Mouse (Mus musculus) brain, embryonic 18.5 days (tissue): ENCODE measurements at regions not wholly inside any gene's neighbourhood (a gene's known extent, or its start where the extent isn't known, plus 50 kb on each side); places are given as distances from the start of the nearest gene placed in this dataset.
A peak's percentile ranks its signal among the peaks of the same experiment; 100 is the strongest.

Experiments
- DNase-seq: peaks from one replicate; pipeline ENCODE4 v3.0.0-alpha.2; 2012; ENCODE audit warnings: low read depth, low spot score

DNA sequence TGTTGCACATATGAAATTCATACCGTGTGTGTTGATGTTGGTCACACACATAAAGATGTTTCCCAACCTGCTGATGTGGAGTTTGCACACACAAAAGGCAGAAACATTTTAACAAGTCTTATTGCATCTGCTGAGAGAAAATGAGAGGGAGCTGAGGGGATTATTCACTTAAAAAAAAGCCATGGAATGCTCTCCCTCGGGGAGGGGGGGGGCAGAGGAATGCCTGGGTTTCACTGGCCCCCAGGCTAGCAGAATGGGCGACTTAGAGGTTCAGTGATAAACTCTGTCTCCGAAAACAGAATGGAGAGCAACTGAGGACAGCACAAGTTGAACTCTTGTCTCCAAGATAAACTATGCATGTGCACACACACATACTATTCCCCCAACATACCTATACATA is 392.4 kb upstream of the Id4 start:
- no peak for DNase-seq

DNA sequence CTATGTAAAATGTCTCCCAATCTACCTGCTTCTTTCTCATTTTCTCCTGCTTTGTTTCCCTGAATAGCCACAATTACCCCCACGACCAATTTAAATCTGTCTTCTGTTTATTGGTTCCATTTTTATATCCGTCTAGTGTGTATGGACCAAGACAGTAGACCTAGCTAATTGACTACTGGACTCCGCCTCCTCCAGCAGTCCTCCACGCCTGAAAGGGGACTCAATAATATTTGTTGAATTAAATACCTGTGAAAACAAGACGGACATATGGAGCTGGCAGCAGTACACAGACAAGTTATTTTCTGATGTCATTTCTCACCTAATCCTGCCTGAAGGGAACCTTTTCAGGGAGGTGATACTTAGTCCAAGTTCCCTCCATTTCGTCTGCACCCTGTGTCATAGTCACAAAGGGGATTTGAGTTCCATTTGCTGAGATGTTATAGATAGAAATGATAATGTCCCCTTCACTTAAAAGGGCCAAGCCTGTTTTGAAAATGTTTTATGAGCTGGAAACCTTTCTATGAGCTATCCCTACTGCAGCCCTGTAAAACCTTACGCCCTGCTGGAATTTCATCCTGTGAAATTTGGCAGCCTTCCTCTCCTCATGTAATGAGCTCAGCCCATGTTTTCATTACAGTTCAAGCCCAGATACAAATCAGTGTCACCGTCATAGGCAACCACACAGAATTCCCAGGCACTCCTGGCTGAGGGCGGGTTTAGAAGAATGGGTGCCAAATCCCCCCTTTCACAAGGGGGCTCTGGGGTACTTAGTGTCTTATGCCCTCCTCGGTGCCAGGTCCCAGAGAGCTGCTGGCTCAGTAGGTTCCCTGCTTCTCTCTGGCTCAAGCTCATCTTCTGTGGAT is 391.1 kb upstream of the Id4 start:
- DNase-seq: no peak

DNA sequence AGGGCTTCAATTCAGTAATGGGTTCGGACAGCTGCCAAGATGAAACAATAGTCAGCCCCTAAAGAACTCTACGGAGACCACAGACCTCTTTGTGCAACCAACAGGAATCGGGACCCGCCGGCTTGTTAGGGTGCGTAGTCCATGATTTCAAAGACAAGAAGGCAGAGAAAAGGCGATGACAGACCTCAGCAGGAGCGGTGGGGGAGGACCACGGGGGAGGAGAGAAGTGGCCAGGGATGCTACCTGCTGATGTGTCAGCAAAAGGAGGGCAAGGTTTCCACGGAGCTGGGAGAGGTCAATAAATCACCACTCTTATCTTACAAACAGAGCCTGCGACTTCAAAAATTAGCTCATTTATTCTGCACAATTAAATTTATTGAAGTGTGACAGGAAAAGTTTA is 388.4 kb upstream of the Id4 start:
- no peak for DNase-seq

DNA sequence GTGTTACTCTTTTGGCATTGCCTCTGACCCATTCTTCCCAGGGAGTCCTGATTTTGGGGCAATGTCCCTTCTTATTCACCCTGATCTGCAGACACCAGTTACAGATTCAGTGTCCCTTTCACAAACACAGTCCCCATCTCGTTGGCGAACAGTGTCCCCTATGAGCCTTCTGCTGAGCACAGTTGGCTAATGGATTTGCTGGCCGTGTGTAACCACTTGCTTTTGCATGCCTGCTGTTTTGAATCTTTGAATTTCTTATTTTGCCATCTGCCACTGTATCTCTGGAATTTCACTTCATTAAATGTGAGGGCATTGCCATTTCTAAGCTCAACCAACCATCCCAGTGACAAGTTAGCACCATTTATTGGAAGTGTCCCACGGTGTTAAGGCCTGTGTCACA is 368.5 kb upstream of the Id4 start:
- DNase-seq: no peak

DNA sequence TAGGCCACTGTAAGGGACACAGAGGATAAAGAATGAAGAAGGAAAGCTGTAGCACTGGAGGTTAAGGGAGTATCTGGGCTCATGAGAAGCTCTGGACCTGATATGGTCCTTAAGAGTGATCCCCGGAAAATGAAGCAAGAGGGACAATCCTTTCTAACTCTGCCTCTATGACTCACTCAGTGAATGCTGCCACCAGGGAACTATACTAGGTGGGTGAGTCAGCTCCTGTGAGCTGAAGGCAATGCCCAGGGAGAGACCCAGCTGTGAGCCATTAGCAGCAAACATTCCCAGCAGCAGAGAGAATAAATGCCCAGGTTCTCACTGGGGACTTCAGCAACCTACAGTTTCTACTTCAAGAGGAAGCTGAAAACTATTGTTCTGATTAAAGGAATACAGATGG is 366.7 kb upstream of the Id4 start:
- DNase-seq: no peak

DNA sequence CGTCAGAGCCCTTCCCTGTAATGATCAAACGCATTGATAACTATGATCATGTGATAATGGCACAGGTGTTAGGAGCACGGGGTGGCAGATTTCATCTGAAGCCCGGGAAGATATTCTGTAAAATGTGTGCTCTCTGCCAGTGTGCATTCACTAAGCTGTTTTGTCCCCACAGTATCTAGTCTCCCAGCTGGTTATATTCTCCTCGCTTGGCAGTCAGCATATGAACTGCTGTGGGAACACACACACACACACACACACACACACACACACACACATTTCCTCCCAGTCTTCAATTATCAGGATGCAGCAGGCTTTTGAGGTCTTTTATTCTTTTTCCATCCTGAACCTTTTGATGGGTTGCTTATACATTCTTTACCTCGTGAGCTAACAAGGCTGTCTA is 365.8 kb upstream of the Id4 start:
- no peak for DNase-seq

DNA sequence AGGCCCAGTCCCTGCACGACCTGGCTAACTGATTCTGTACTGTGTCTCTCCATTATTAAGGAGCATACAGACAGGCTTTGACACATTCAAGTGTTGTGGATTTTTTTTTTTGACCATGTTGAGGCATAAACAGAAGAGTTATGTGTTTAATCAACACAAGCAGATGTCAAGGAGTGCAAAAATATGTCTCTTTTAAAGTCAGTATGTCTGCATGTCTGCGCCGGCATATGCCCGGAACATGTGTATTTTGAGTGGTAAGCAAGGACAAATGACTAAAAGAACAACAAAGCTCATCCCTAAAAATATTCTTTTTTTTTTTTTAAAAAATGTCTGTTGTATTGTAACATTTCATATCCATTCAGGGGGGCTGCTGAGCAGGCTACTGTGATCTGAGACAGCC is 364.4 kb upstream of the Id4 start:
- peak; percentile 47 for DNase-seq

DNA sequence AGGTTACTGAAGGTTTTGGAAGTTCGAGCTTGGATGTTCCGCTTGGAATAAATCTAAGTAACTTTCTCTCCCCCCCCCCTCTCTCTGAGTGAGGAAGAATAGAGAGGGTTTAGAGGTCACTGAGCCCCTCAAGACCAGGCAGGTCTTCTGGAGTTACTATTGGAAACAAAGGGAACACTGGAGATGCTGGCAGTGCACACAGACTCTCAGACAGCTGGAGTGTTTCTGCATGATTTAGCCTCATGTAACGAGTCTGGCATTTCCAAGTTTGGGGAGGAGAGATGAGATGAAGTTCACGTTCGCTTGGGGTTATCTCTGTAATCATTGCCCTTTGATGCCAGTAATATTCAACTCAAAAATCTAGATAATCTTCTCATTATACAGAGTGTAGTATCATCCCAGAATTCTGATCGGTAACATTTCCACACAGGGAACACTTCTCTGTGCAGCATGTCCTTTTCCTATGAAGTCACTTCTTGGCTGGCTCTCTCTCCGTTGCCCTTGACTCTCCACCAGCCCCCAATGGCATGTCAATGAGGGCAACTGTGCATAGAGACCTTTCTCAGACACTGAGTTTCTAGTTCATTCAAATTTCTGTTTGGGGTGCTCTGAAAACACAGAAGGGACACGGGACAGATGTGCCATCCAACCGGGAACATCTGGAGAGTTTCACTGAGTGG is 351.0 kb upstream of the Id4 start:
- peak; percentile 26 for DNase-seq

DNA sequence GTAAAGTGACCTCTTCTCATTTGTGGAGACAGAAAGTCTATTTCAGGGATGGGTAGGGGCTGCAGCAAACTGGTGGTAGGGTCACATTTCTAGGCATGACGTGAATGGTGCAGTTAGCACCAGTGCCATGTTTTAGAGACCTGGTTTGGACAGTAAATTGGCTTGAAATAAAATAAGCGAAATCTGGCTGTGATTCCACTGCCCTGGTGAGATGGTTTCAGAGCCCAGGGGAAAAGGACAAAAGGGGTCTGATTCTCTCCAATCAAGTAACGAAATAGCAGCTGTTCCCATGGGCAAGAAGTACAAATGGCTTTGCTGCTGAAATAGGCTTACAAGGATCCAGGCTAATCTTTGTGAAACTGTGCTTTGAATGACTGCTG is 350.5 kb upstream of the Id4 start:
- DNase-seq: peak; percentile 22

DNA sequence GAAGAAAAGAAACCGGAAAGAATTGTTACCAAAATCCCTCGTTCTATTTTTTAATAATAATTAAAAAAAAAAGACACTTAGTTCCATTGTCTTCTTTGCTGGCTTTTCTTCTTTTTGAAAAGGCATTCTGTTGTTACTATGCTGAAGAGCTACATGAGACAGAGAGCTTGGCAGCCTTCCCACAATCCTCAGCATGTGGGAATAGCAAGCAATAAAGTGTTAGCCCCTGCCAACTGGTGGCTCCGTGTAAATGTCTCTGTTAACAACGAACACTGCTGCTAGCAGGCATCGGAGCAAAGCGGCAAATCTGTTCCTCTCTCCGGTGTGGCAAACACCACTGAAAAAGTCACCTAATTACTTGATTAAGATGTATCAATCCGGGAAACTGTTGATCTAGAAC is 344.6 kb upstream of the Id4 start:
- DNase-seq: peak; percentile 72

DNA sequence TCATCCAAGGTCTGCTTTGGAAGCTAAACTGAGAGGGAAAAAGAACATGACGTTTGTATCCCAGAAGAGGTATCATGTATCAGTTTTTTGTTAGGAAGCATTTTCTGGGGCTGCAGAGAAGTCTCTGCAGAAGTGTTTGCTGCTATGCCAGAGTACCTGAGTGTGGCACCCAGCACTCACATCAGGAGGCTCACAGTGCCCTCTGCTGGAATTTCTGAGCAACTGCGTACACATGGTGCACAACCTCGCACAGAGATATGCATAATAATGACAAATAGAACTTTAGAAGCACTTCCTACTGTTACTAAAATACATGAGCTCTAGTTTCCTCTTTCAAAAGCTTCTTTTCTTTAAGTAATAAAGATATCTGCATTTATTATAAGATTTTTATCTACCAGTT is 343.7 kb upstream of the Id4 start:
- DNase-seq: no peak

DNA sequence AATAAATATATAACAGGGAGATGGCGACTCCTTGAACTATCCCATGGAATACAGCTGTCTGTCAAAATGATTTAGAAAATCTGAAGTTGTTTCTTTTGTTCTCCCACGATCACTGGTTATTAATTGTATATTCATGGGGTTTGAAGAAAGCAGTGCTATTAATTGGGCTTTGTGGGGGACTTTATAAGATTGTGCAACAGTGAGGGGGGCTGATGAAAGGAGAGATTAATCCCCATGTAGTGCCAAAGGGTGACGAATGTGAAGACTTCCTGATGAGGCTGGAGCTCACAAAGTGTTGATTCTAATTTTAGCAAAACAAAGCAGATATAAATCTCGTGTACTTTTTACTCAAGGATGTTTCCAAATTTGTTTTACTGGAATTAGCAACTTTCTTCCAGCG is 340.0 kb upstream of the Id4 start:
- DNase-seq: no peak

DNA sequence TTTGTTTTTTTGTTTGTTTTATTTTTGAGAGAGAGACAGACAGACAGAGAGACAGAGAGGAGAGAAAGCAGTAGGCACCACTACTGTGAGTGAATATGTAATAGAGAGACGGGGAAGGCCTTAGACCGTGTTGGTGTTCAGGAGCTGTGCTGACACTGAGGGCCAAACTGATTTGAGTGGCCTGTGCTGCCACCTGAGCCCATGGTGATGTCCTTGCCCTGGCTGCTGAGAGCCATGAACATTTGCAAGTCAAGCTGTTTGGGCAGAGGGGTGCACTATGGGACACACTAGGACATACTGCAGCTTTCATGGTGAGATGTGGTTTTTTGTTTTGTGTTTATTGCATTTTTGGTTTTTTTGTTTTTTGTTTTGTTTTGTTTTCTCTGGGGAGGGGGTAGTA is 320.3 kb upstream of the Id4 start:
- no peak for DNase-seq

DNA sequence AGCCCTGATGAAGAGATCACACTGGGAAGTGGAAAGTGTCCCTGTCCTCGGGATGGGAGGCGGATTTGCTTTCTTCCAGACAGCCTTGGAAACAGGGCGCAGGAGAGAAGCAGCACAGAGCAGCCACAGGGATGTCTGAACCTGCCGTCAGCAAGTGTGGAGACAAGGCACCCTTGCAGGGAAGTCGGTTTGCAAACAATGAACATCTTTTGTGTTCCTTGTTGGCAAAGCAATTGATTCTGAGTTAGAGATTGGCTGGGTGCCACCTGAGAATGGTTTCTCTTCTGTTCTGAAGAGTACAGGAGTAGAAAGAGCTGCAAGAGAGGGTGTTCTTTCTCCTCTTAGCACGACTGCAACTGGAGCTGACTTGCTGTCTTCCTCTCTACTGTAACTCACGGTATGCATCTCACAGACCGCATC is 318.6 kb upstream of the Id4 start:
- peak; percentile 42 for DNase-seq

DNA sequence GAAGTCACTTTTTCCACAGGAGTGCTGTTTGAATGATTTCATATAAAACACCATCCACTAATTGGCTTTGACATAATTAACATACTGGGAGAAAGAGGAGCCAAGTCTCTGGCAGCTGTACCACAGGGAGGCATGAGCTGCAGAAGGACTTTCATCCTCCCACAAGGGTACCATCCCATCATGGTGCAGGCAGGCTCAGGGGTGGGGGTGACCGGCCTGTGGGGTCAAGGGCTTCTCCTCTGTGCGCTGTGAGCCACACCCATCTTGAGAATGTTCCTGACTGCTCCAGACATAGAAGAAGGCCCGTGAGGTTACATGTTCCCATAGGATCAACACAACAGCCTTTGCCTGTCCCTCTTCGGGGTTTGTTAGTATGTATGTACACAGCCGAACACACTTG is 317.4 kb upstream of the Id4 start:
- DNase-seq: no peak

DNA sequence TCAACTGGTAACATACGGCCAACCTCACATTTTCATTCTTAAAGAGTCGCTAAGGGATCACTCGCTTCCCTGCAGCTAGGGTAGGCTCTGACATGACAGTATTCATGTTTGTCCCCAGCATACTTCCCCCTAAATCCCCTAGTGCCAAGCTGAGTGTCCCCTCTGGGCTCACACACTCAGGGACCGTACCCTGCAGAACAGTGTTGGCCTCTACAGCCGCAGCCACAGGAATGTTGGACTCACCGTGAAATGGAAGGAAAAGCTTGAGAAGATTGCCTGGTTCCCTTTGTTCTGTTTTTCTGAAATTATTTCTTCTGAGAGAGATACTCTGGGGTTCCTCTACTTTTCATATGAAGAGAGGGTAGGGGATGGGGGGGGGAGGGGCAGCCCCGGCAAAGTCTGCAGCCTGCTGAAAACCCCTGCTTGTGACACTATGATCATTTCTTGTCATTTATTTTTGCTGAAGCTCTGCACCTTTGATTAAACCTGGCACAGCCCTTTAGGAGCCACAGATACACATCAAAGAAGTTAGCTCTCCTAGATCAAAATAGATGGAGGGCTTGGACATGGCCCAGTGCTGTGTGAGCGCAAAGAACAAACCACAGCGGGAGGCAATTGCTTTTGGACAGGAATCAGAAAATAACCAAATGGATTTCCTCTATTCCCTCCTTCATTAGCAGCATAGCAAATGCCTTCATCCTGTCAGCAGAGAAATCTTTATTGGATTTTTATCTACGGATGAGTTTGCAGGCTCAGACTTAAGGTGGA is 312.7 kb upstream of the Id4 start:
- DNase-seq: no peak

DNA sequence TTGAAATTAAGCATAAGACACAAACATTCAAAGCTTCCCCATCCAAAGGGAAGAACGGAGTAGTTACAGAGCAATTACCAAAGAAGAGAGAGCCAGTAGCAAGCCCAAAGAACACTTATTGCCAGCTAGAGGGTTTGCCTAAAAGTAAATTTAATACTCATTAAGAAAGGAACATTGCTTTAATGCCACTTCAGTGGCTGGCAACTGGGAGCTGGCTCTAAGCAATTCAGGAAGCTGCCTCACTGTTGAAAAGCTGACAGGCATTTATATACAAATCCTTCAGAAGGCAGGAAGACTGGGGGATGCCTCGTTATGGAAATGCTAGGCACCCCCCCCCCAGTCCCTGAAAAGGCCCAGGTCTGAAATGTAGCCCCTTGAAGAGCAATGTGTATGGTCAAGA is 310.6 kb upstream of the Id4 start:
- DNase-seq: no peak

DNA sequence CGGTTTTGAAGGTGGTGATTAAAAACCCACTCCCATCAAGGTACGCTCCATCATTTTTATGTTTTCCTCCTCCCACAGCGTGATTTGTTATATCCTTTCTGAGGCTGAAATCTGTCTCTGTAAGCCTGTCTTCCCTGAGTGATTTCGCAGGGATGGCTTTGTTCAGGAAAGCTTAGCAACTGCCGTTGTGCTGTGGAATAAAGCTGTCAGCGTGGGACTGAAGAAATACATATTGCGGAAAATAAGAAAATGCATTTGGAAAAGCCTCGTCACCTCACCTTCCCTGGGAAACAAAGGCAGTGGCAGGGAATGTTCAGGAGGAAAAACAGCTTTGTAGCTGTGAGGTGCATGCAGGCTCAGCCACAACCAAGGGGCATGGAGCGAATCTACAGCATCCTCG is 310.0 kb upstream of the Id4 start:
- peak; percentile 32 for DNase-seq

DNA sequence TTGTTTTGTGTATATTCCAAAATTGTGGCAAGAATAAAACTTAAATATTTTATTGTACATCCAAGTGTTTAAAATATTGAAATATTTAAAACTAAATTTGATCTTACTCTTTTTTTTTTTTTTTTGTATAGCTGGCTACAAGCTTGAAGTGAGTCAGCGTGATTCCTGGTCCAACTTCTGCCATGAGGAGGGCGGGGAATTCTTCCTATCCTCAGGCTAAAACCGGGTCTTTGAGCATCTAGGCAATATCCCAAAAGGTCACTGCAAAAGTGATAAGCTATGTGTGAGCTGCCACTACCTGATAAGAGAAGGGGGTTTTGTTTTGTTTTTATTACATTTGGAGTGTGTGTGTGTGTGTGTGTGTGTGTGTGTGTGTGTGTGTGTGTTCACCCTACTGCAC is 308.1 kb upstream of the Id4 start:
- DNase-seq: no peak

DNA sequence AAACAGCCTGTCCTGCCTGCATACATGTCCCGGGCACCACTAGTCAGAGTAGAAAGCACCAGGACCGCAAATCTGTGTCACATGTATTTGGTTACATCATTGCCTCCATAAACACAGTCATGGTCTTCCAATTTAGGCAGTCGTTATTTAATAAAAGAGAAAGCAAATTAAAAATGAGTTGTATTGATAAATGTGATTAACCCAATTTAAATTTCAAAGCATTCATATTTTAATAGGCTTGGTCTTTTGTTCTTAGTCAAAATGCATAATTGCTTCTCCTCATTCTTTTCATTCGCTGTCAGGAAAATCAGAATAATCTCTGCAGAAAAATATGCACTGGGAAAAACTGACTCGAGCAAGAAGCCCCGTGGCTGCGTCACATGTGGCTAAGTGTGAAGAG is 307.3 kb upstream of the Id4 start:
- no peak for DNase-seq

DNA sequence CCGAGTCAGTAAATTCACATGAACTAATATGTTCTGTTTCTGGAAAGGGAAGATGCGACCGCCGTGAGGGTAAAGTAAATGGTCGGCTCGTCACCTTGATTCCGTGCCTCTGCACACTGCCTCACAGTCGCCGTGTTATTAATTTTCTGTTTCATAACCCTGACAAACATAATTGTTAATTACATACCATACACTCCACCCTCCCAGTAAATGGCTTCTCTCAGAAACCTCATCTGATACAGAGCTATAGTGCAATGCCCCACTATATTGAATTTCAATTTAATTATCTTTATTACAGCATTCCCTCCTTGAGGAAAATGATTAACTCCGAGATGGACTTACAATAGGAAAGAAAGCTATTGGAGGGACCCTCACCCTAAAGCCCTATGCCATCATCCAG is 305.5 kb upstream of the Id4 start:
- DNase-seq: no peak

DNA sequence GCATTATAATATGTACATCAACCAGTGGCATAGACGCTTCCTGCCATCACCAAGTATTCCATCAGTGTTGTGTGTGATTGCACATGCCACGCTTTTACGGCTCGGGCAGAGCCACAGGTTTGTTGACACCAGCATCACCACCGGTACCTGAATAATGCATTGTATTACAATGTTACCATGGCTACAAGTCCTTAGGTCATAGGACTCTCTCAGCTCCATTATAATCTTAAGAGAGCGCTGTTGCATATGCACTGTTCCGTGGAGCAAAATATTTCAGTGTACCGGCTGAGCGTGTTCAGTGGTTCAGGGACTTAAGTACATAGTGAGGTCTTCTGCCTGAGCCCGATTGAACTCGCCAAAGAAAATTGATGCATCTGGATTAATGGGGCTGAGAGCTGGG is 303.4 kb upstream of the Id4 start:
- DNase-seq: no peak

DNA sequence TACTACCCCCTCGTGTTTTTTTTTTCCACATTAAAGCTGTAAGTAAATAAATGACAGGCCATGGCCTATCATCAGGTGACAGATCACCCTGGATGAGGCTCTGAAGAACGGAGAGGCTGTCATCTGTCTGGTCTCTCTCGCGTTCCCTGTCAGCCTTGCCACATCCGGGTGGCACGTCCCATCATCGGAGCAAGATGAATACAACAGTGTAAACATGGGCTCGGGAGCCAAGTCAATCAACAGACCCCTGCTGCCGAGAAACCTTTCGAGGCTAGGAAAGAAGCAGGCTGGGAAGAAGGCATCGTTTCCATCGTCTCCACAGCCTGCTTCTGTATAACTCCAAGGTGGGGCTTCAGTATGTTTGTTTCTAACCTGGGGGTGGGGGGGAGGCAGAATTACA is 286.8 kb upstream of the Id4 start:
- DNase-seq: no peak
